Mouse (Mus musculus): ENCODE results near the gene Sept6. TPM values are rescaled to one million over a fixed set of nuclear protein-coding genes. Genes with fewer than 3 reads are reported as not detected.

Gene Sept6
- 154 TPM for polyA plus RNA-seq (2017; shearing (Covaris generic))

DNA sequence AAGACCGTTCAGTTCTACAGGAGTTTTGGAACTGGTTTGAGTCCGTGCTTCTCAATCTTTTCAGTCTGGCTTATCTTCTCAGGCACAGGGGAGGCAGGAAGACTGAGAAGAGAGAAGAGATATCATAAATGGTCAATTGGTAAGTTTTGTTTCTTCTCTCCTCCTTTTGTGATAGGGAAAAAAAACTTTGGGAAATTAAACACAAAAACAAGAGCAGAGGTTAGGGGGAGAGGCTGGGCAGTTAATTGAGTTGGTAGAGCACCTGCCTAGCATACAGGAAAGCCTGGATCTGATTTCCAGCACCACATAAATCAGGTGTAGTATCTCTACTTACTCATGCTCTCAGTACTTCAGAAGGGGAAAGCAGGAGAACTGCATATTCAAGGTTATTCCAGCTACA is at the start of gene Sept6:
Gene Sept6, minus strand, starts transcription at position 101 of the 400 bp plus-strand sequence.

DNA sequence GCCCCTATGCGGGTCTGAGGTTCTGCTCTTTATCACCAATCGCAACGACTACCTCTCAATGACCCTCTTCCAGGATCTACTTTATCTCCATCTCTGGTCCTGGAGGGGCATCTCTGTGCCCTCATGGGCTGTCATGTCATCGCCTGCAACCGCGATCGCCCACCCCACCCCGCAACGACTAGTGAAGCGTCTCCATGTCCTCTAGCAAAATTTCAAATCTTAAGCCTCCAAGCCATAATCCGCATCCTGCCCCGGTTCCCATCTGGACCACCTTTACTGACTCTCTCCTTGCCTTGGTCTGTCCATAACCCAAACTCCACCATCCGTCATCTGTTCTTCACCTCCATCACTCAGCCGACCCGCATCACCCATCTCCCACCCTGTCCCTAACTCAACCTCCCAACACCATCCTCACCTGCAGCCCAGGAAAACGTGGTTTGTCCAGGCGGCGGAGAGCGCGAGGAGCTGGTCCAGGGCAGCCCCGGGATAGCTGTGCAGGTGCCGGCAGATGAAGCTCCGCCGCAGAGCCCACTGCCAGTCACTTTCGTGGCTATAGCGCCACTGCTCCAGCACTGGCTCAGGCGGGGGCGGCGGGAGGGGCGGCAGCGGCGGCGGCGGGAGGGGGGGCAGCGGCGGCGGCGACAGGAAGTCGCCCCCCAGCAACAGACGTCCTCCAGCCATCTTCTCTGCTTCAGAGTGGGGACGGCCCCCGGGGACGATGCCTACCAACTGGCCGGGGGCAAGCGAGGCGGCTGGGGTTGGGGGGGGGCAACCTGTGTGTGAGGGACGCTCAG is 89.1 kb downstream of the Sept6 start, which contains the start of gene Nkrf:
Gene Nkrf, minus strand, starts transcription at position 579 of the 794 bp plus-strand sequence.

DNA sequence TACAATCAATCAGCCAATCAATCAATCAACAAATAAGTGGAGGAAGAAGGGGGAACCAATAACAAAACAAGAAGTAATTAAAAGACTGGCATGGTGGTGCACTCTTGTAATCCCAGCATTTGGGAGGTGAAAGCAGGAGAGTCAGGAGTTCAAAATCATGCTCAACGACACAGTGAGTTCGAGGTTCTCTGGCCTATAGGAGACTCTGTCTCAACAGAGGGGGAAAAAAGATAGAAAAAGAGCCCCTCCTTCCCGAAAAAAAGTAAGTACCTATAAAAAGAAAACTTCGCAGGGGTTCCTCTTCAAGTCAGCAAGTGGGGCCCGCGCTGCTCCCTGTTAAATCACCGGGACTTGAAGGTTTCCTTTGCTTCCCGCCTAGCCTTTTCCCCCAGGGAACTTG is 117.8 kb downstream of the Sept6 start, which contains the start of the genes Ube2a and C330007P06Rik:
Gene Ube2a, plus strand, starts transcription at position 136 of the 400 bp plus-strand sequence.
Gene C330007P06Rik, minus strand, starts transcription at position 347 of the 400 bp plus-strand sequence.

Other genes starting within 250 kb of the Sept6 start
- gene Slc25a43, start 248.1 kb downstream of the Sept6 start, polyA plus RNA-seq (2017; shearing (Covaris generic)): 0.35 TPM
- gene Slc25a5, start 196.1 kb downstream of the Sept6 start, polyA plus RNA-seq (2017; shearing (Covaris generic)): 699 TPM
- gene Ube2a, start 117.9 kb downstream of the Sept6 start, polyA plus RNA-seq (2017; shearing (Covaris generic)): 119 TPM
- gene C330007P06Rik, start 117.7 kb downstream of the Sept6 start, polyA plus RNA-seq (2017; shearing (Covaris generic)): 33.2 TPM
- gene Nkrf, start 88.9 kb downstream of the Sept6 start, polyA plus RNA-seq (2017; shearing (Covaris generic)): 2.3 TPM
- not detected for gene Sowahd, start 57.1 kb upstream of the Sept6 start, polyA plus RNA-seq (2017; shearing (Covaris generic))
- 452 TPM for gene Rpl39, start 93.6 kb upstream of the Sept6 start, polyA plus RNA-seq (2017; shearing (Covaris generic))
- 24.7 TPM for gene Upf3b, start 118.5 kb upstream of the Sept6 start, polyA plus RNA-seq (2017; shearing (Covaris generic))
- 28.6 TPM for gene Nkap, start 135.0 kb upstream of the Sept6 start, polyA plus RNA-seq (2017; shearing (Covaris generic))
- gene Akap14, start 177.0 kb upstream of the Sept6 start, polyA plus RNA-seq (2017; shearing (Covaris generic)): 0.22 TPM
- 231 TPM for gene Ndufa1, start 199.4 kb upstream of the Sept6 start, polyA plus RNA-seq (2017; shearing (Covaris generic))
- 13.8 TPM for gene Rnf113a1, start 199.5 kb upstream of the Sept6 start, polyA plus RNA-seq (2017; shearing (Covaris generic))
- gene Gm9, start 219.2 kb upstream of the Sept6 start, polyA plus RNA-seq (2017; shearing (Covaris generic)): not detected
- not detected for gene Rhox1, start 230.5 kb upstream of the Sept6 start, polyA plus RNA-seq (2017; shearing (Covaris generic))

Measured in inflammation-experienced regulatory T-cells, adult 16 weeks (primary cell).